Mouse (Mus musculus) erythroblast, adult 5-6 weeks (primary cell): ENCODE measurements around the gene Pdgfb. TPM values are rescaled to one million over a fixed set of nuclear protein-coding genes. Genes with fewer than 3 reads are reported as not detected.

Experiments used
- total RNA-seq, 2 experiments: library from RNA; stranded (forward) in 1 of 2; stranded (reverse) in 1 of 2; fragments of 150-400 nt in 1 of 2; fragments of 200-764, 138-1000 nt in 1 of 2; gene quantifications; 2 replicates each; pipeline versions ENCODE4 v1.2.3 to v1.2.4; 2015 to 2017; ENCODE audit warnings: low replicate concordance in 2 of 2

Pdgfb gene
- total RNA-seq, 2 experiments from 2014 or later = 0.94 TPM; not detected in 1

Other genes with a start within 250 kb of the Pdgfb start
- gene Dnal4, start 237.1 kb downstream of the Pdgfb start, total RNA-seq (2015; ENCODE audit: low replicate concordance) = 4.2 TPM in 1 of 2 replicates, not detected in the other
- 0.68 and 1.7 TPM in 2 replicates for gene Dnal4, start 237.1 kb downstream of the Pdgfb start, total RNA-seq (2017; ENCODE audit: low replicate concordance)
- 0.19 TPM in 1 of 2 replicates, not detected in the other for gene Nptxr, start 210.2 kb downstream of the Pdgfb start, total RNA-seq (2015; ENCODE audit: low replicate concordance)
- gene Nptxr, start 210.2 kb downstream of the Pdgfb start, total RNA-seq (2017; ENCODE audit: low replicate concordance) = 0.17 TPM in 1 of 2 replicates, not detected in the other
- gene Npcd, start 180.7 kb downstream of the Pdgfb start, total RNA-seq (2015; ENCODE audit: low replicate concordance) = not detected in 2 replicates
- gene Npcd, start 180.7 kb downstream of the Pdgfb start, total RNA-seq (2017; ENCODE audit: low replicate concordance) = 0.34 TPM in 1 of 2 replicates, not detected in the other
- gene Cbx6, start 180.3 kb downstream of the Pdgfb start, total RNA-seq (2015; ENCODE audit: low replicate concordance) = 2.7 and 4.0 TPM in 2 replicates
- gene Cbx6, start 180.3 kb downstream of the Pdgfb start, total RNA-seq (2017; ENCODE audit: low replicate concordance) = 6.6 and 8.1 TPM in 2 replicates
- gene Apobec3, start 123.3 kb downstream of the Pdgfb start, total RNA-seq (2015; ENCODE audit: low replicate concordance) = 79.8 and 80.1 TPM in 2 replicates
- 73.5 and 75.2 TPM in 2 replicates for gene Apobec3, start 123.3 kb downstream of the Pdgfb start, total RNA-seq (2017; ENCODE audit: low replicate concordance)
- 2.1 and 6.9 TPM in 2 replicates for gene Cbx7, start 43.9 kb downstream of the Pdgfb start, total RNA-seq (2015; ENCODE audit: low replicate concordance)
- gene Cbx7, start 43.9 kb downstream of the Pdgfb start, total RNA-seq (2017; ENCODE audit: low replicate concordance) = 4.5 and 6.4 TPM in 2 replicates
- gene Syngr1, start 76.4 kb upstream of the Pdgfb start, total RNA-seq (2015; ENCODE audit: low replicate concordance) = 5.8 and 8.6 TPM in 2 replicates
- gene Syngr1, start 76.4 kb upstream of the Pdgfb start, total RNA-seq (2017; ENCODE audit: low replicate concordance) = 6.0 and 7.1 TPM in 2 replicates
- gene Rpl3, start 76.9 kb upstream of the Pdgfb start, total RNA-seq (2015; ENCODE audit: low replicate concordance) = 449 and 474 TPM in 2 replicates
- gene Rpl3, start 76.9 kb upstream of the Pdgfb start, total RNA-seq (2017; ENCODE audit: low replicate concordance) = 532 and 676 TPM in 2 replicates
- gene Tab1, start 118.2 kb upstream of the Pdgfb start, total RNA-seq (2015; ENCODE audit: low replicate concordance) = 0.58 and 10.9 TPM in 2 replicates
- gene Tab1, start 118.2 kb upstream of the Pdgfb start, total RNA-seq (2017; ENCODE audit: low replicate concordance) = 6.5 and 13.5 TPM in 2 replicates
- not detected in 2 replicates for gene Mgat3, start 158.7 kb upstream of the Pdgfb start, total RNA-seq (2015; ENCODE audit: low replicate concordance)
- gene Mgat3, start 158.7 kb upstream of the Pdgfb start, total RNA-seq (2017; ENCODE audit: low replicate concordance) = not detected in 2 replicates
- gene Mief1, start 219.0 kb upstream of the Pdgfb start, total RNA-seq (2015; ENCODE audit: low replicate concordance) = 6.5 and 7.7 TPM in 2 replicates
- 17.8 and 18.8 TPM in 2 replicates for gene Mief1, start 219.0 kb upstream of the Pdgfb start, total RNA-seq (2017; ENCODE audit: low replicate concordance)
- gene AC140267.1, start 220.9 kb upstream of the Pdgfb start, total RNA-seq (2015; ENCODE audit: low replicate concordance) = not detected in 2 replicates
- gene AC140267.1, start 220.9 kb upstream of the Pdgfb start, total RNA-seq (2017; ENCODE audit: low replicate concordance) = not detected in 2 replicates
- gene Atf4, start 240.2 kb upstream of the Pdgfb start, total RNA-seq (2015; ENCODE audit: low replicate concordance) = 86.3 and 108 TPM in 2 replicates
- gene Atf4, start 240.2 kb upstream of the Pdgfb start, total RNA-seq (2017; ENCODE audit: low replicate concordance) = 148 and 150 TPM in 2 replicates
- 15.4 and 16.5 TPM in 2 replicates for gene Rps19bp1, start 249.3 kb upstream of the Pdgfb start, total RNA-seq (2015; ENCODE audit: low replicate concordance)
- gene Rps19bp1, start 249.3 kb upstream of the Pdgfb start, total RNA-seq (2017; ENCODE audit: low replicate concordance) = 5.0 and 10.1 TPM in 2 replicates